Mouse (Mus musculus): ENCODE measurements around the gene Plcd3. TPM values are rescaled to one million over a fixed set of nuclear protein-coding genes. Genes with fewer than 3 reads are reported as not detected.

Gene Plcd3
- polyA plus RNA-seq (2017; shearing (Covaris generic)), result 0.99 TPM

DNA sequence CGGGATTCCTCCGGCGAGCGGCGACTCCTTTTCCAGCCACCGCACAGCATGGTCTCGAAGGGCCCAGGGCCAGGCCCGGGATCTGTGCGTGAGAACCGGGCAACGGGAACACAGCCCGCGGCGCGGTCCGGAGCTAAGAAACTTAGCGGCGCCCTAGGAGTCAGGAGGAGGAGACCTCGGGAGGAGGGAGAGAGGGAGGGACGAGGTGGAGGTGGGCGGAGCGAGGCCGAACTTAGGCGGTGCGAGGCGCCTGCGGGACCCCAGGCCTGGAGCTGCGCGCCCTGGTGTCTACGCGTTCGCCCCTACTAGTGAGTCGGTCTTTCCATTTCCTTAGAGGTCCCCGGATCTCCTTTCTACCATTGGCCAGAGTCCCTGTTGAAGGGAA lies at the start of gene Plcd3, which contains the start of gene Acbd4:
Gene Plcd3 (minus strand): TSS at position 178 of the 385 bp plus-strand sequence.
Gene Acbd4 (plus strand): TSS at position 202 of the 385 bp plus-strand sequence.

DNA sequence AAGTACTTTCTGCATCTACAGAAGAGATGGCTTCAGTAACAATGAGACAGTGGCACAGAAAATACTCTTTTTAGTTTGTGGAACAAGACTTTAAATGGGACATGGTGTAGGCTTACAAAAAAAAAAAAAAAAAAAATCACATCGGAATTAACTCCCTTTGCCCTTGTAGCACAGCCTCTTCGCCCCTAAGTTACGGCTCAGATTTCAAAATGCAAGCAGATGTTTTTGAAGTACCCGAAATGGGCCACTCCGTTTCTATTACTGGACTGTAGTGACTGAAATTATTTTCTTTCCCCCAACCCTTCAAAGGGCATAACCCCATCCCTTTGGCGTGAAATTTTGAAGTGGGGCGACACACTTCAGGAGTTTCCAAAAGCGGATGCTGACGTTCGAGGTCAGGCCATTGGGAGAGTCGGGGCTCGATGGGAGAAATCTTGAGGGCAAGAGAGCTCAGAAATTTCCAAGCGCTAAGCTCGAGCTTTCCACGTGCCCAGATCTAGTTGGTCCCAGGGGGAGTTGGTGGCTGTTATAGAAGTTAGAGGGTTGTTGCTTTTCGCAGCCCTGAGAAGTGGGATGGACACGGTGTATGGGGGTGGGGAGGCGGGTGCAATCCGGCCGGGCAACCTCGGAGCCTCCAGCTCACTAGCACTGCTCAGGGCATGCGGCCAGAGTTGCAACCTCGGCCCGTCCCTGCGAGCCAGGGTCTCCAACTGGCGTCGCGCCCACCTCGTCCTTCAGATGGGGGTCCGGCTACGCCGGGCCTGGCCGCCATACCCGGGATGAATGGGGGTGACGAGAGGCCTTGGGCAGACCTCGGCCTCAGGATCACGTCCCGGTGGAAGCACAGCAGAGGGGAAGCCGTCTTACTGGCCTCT lies 30.5 kb upstream of the Plcd3 start, which contains the start of gene Hexim2:
Gene Hexim2 (plus strand): TSS at position 729 of the 875 bp plus-strand sequence.

DNA sequence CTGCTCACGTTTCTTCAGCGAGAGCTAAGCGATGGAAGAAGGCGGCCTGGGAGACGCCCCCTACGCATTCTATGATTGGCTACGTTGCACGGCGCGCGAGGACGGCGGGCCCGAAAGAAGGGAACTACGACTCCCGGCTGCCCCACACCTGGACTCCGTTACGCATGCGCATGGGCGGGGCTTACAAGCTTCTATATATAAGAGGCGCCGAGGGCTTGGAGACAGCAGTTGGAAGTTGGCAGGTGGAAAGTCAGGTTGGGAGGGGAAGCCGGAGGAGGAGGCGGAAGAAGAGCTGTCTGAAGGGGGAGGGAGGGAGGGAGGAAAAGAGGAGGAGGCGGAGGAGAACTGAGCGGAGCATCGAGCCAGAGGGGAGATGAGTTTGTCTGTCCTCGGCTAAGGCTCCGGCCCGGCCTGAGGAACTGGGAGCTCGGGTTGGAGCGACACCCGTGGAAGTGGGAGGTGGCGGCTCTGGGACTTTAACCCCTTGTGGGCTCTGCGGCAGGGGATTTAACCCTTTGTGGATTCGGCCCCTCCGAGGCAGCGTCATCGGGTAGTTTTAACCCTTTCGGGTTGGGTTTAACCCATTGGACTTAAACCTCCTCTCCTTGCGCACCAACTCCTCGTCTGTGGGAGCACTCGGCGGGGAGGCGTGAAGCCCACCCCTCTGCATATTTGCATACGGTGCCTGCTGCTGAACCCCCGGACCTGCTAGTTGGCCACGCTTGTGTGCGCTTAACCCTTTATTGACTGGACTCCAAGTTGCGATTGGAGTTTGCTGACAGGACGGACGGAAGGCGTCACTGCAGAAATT lies 14.8 kb upstream of the Plcd3 start, which contains the start of gene Hexim1:
Gene Hexim1 (plus strand): TSS at position 224 of the 811 bp plus-strand sequence.

DNA sequence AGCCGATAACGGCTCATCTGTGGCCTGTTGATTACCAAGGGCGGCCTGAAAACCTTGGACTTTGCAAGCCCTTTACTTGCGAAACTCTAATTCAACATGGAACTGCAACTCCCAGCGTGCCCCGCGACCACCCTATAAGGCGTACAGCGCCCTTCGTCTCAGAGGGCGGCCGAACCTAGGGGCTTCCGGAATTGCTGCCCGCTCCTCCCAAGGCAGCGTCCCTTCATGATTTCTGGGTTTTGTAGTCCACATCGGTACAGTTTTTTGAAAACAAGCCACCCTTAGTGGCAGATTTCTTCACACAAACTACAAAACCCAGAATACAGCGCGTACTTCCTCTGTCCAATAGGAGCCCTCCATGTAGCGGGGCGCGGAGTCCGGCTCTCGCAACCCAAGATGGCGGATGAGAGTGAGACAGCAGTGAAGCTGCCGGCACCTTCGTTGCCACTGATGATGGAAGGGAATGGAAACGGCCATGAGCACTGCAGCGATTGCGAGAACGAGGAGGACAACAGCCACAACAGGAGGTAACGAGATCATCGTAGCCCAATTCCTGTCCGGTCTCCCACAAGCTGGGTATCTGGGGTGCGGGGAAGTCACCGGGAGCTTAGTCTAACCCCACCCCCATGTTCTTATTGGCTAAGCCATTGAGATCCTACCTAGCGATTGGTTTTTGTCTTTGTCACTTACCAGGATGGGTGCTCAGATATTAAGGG lies 73.1 kb downstream of the Plcd3 start, which contains the start of the genes Nmt1 and Dcakd:
Gene Nmt1 (plus strand): TSS at position 15 of the 716 bp plus-strand sequence.
Gene Dcakd (minus strand): TSS at position 158 of the 716 bp plus-strand sequence.

Other genes starting within 250 kb of the Plcd3 start
- 111 TPM for gene Eftud2, start 220.7 kb downstream of the Plcd3 start, polyA plus RNA-seq (2017; shearing (Covaris generic))
- gene Ccdc103, start 220.5 kb downstream of the Plcd3 start, polyA plus RNA-seq (2017; shearing (Covaris generic)), result not detected
- gene Fam187a, start 216.5 kb downstream of the Plcd3 start, polyA plus RNA-seq (2017; shearing (Covaris generic)), result not detected
- not detected for gene Gfap, start 200.7 kb downstream of the Plcd3 start, polyA plus RNA-seq (2017; shearing (Covaris generic))
- 0.84 TPM for gene Kif18b, start 176.5 kb downstream of the Plcd3 start, polyA plus RNA-seq (2017; shearing (Covaris generic))
- not detected for gene C1ql1, start 155.0 kb downstream of the Plcd3 start, polyA plus RNA-seq (2017; shearing (Covaris generic))
- 66.1 TPM for gene Nmt1, start 73.5 kb downstream of the Plcd3 start, polyA plus RNA-seq (2017; shearing (Covaris generic))
- gene Dcakd, start 73.3 kb downstream of the Plcd3 start, polyA plus RNA-seq (2017; shearing (Covaris generic)), result 8.9 TPM
- gene Acbd4, start within 50 bp of the Plcd3 start, polyA plus RNA-seq (2017; shearing (Covaris generic)), result 39.0 TPM
- 10.8 TPM for gene Hexim1, start 14.6 kb upstream of the Plcd3 start, polyA plus RNA-seq (2017; shearing (Covaris generic))
- gene Hexim2, start 30.8 kb upstream of the Plcd3 start, polyA plus RNA-seq (2017; shearing (Covaris generic)), result 3.0 TPM
- 178 TPM for gene Fmnl1, start 69.4 kb upstream of the Plcd3 start, polyA plus RNA-seq (2017; shearing (Covaris generic))
- gene 1700023F06Rik, start 106.9 kb upstream of the Plcd3 start, polyA plus RNA-seq (2017; shearing (Covaris generic)), result not detected
- not detected for gene Spata32, start 116.8 kb upstream of the Plcd3 start, polyA plus RNA-seq (2017; shearing (Covaris generic))
- gene Map3k14, start 165.8 kb upstream of the Plcd3 start, polyA plus RNA-seq (2017; shearing (Covaris generic)), result 154 TPM